Mouse (Mus musculus): ENCODE data around the gene Lbp.

Gene Lbp

DNA sequence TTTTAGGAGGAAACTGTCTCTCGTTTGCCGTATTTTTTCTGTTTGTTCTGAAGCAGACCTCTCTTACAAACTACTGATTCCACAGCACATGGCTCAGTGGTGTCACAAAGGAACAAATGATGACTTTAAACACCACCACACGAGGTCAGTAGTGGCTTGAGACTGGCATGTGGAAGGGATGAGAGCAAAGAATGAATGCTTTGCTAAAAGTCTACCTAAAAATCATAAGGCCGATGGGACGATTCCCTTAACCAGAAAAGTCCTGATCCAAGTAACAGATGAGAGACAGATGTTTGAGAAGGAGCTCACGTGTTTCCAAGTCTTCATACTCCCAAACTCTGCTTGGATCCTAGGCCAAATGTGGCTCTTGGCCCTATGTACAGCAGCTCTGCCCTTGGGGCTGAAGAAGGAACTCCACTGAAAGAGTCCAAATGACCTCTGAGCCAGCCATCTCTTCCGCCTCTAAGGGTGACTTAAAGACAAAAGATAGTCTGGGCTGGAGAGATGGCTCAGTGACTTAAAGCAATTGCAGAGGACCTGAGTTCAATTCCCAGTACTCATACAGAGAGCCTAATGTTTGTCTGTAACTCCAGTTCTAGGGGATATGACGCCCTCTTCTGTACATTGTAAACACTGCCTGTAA lies 55.5 kb downstream of the Lbp start:
- no peak for DNase-seq (ENCODE audit: low spot score in 2 of 2)

DNA sequence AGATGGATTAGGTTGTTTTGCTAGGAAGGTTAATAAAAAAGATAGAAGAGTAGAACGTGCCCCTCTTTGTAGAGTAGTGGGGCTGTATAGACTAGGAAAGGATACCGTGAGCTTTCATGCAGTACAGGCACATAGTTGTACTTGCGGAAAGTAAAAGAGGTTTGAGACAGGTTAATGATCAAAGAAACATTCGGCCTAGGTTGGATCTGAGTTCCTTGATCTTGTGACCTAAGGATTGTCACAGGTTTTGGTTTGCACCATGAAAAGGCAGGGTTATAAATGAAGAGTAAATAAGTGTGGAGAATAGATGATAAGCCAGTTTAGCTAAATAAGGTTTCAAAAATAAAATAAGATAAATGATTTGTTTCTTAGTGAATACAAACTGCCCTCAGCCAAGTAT lies 57.9 kb downstream of the Lbp start:
- no peak for DNase-seq (ENCODE audit: low spot score in 2 of 2)

DNA sequence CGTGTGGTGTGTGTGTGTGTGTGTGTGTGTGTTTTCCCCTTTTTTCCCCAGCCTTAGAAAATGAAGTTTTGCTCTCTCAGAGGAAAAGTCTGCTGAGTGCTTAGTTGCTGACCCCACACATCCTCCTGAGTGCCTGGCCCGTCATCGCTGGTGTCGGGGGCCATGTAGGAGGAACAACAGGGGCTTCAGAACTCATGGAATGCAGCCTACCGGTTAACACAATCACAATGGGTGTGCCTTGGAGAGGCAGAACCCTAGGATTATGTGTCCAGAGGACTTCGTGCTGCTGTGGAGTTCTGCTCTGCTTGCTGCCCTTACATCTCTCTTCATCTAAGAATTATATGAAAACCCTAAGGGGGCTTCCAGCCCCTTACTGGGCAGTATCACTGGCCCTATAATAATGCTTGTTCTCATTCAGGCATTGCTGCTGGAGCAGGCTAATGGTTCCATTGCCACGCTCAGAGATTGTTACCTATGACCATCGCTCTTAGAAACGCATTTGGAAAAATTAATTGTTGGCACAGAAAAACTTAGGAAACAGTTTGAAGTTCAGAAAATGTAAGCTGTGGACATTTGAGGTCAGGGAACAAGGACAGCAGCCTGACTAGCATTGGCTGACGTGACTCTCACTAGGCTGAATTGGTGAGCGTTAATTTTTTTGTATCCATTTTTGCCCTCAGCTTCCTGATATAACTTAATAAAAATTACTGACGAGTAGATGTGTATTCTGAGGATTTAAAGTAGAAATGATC lies 59.0 kb downstream of the Lbp start:
- DNase-seq (ENCODE audit: low spot score in 2 of 2) = no peak

DNA sequence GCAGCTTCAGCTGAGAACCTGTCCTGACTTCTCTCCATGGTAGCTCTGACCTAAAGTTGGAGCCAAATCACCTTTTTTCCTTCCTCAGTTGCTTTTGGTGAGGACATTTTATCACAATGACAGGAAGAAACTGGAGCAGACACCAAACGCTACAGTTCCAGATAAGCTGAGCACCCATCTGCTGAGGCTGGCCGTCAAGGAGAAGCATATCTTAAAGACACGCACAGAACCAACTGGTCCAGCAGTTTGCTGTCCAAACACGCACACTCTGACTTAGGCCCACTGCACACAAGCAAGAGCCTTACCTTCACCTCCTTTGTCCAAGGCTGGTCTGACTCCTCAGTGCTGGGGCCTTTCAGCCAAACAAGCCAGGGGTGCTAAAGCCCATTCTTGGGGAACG lies 61.4 kb downstream of the Lbp start:
- DNase-seq (ENCODE audit: low spot score in 2 of 2) = no peak

DNA sequence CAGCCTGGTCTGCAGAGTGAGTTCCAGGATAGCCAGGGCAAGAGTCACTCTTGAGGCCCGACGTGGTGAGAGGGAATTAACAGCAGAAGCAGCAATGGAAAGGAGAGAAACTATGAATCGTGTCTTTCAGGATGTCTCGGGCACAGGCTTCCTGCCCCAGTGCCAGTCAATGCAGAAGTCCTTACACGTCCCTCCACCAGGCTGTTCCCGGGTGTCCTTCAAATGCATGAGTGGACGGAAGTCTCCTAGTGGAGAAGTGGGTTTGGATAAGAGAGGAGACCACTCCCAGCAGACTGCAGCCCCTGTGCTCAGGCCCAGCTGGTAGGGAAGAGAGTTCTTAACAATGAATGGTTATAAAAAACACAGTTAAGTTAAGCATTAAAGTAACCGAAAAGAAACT lies 62.0 kb downstream of the Lbp start:
- no peak for DNase-seq (ENCODE audit: low spot score in 2 of 2)

DNA sequence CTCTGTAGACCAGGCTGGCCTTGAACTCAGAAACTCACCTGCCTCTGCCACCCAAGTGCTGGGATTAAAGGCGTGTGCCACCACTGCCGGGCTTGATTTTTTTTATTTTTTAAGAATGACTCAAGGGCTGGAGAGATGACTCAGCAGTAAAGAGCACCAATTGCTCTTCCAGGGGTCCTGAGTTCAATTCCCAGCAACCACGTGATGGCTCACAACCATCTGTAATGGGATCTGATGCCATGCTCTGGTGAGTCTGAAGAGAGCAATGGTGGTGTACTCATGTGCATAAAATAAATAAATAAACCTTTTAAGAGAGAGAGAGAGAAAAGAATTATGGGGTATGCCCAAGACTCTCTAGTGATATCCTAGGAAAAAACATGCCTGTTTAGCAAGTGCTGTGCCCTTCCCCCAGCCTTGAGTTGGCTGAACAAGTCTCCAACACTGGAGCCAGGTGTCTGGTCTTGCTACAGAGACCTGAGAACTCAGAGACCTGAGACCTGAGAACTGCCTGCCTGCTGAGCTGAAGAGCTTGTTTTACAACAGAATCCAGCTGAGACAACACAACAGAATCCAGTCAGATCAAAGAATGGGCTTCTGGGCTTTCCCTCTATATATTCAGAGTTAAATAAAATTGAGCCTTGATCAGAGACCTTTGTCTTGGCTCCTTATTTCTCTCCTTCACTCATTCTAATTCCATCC lies 63.3 kb downstream of the Lbp start:
- no peak for DNase-seq (ENCODE audit: low spot score in 2 of 2)

DNA sequence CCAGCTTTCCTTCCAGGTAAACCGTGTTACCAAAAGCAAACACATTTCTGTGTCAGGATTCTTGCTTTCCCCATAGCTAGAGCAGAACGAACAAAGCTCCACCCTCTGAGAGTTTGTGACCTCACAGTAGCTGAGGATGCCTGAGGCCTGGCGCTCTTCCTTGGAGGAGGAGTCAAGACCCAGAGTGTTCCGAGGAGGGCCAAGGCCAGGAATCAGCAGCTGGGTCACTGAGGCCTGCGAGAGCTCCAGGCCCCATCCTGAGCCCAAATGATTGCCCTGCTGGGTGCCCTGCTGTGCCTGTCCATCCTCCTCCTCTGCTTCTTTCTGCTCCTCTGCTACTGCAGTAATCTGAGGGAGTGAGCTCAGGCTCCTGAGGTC lies 63.9 kb downstream of the Lbp start:
- DNase-seq (ENCODE audit: low spot score in 2 of 2) = no peak

DNA sequence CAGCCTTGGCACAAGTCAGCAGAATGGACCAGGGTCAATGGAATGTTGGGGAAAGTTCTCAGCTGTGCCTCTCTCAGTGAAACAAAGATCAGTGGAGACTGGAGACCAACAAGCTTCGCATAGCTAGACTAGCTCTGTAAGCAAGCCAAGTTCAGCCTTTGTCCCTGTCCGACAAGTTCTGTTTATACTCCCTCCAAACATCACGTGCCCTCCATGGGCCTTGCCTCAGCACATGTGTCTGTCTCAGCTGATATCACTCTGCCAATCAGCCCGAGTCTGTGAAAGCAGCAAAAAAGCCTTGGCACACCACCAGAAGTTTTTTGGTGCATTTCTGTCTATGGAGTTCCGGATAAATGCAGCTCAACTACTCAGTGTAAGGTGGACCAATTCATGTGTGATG lies 66.8 kb downstream of the Lbp start:
- no peak for DNase-seq (ENCODE audit: low spot score in 2 of 2)

DNA sequence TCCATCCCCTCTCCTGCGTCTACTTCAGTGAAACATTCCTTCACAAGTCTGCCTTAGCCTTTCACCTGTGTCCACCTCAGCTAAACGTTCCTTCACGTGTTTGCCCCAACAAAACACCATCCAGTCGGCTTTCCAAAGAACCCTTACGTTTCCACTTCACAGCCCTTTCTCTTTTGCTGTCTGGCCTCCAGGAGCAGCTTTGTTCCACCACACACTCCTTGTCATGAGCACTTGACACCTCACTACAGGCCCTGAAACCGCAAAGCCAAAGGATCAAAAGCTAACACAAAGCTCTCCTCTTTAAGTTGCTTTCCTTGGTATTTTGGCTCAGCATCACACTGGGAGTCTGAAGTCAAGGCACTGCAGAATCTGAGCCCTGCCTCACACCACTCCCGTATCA lies 67.2 kb downstream of the Lbp start:
- no peak for DNase-seq (ENCODE audit: low spot score in 2 of 2)

DNA sequence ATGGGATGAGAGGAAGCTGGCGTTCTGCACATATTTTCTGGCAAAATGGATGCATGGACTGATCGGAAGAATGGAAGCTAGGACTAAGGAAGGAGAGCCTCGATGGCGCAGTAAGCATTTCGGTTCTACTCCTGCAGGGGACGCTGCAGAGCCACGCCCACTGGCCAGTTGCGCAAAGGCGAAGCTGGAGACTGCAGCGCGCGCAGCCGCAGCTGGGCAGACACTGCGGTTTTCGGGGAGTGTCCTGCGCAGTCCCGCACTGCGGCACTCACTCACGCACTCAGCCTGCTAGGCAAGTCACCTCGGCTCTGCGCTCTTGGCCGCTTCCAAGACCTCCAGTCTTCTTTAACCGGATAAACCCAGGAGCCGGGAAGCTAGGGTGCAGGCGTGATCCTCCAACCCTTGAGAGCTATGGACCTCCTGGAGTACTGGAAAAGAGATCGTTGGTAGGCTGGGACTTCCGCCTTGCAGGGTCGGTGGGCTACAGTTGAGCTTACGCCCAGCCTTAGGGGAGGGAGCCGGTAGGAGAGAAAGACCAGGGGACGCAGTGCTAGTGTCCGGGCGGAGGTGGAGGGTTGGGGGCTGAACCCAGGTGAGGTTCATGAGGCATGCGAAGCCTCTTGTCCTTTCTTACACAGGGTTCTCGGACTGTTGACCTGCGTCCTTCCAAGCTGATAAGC lies 69.3 kb downstream of the Lbp start, which contains the start of gene Snhg11:
TSS of gene Snhg11 (plus strand) at position 196 of the 680 bp plus-strand sequence.
- peak; percentile 87 to 88 for DNase-seq (ENCODE audit: low spot score in 2 of 2)

DNA sequence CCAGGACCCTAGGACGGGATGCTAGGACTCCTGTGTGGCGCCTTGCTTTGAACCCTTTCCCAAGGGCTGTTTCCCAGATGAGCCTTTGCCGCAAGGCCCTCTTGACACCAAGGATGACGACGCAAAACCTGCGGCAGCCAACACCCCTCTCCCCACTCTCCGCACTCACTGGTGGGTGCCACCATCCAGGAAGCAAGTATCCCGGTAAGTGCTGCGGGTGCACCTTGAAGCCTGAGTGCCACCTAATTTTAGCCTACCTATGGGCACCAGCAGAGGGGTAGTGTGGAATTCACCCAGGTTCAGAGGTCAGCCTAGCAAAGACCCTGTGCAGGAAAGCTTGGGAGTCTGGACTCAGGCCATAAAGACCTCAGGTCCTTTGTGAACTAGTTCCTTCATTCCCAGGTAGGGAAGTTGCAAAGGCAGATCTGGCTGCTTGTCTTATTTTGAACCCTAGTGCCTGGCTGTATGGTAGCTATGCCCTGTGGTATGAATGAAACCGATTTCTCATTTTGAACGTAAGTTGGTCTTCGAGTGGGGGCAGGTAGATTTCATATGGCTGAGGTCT lies 69.9 kb downstream of the Lbp start:
- no peak for DNase-seq (ENCODE audit: low spot score in 2 of 2)

DNA sequence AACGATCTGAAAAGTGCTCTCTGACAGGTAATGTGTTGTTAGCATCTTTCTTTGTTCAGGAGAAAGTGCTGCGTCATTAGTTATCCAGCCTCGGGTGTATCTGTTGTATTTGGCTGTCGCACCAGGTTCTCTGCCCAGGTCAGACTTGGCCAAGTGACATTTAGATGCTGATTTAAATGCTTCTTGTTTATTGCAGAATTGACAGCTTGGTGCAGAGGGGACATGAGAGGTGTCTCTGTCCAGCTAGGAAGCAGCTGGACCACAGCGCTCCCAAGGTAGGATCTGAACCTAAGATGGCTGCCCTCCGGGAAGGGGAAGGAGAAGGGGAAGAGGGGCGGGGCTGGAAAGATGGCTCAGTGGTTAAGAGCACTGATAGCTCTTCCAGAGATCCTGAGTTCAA lies 70.5 kb downstream of the Lbp start:
- peak; percentile 30 to 50 for DNase-seq (ENCODE audit: low spot score in 2 of 2)

DNA sequence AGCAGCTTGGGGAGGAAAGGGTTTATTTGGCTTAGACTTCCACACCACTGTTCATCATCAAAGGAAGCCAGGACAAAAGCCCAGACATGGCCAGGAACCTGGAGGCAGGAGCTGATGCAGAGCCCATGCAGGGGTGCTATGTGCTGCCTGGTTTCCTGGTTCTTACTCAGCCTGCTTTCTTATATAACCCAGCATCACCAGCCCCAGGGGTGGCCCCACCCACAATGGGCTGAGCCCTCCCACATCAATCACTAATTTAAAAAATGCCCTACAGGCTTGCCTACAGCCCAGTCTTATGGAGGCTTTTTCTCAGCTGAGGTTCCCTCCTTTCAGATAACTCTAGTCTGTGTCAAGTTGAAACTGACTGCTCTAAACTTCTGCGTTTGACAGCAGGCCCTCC lies 71.5 kb downstream of the Lbp start:
- peak in 1 of 2 experiments; percentile 43 for DNase-seq (ENCODE audit: low spot score in 2 of 2)

DNA sequence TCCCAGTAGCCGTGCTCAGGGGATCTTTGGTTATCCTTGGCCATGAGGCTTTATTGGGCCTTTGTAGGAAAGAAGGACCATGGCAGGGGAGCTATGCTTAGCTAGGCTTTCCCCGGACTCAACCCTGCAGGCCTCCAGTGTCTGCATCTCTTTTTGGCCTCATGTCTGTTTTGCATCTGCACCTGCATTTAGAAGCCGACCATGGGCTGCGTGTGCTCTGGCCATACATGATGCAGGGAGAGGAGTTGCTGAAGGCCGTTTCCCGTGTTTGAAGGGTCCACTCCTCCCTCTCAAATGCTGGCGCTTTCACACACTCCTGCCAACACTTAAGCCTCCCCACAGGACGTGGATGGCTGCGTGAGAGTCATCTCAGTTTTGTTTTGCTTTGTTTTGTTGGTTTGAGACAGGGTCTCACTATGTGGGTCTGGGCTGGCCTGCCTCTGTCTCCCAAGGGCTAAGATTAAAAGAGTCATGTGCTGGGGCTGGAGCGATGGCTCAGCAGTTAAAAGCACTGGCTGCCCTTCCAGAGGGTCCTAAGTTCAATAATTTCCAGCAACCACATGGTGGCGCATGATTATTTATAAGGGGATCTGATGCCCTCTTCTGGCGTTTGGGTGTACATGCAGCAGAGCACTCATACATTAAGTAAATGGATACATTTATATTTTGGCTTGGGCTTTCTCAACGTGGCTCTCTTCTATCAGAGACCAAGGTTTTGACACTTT lies 73.2 kb downstream of the Lbp start:
- DNase-seq (ENCODE audit: low spot score in 2 of 2) = peak in 1 of 2 experiments; percentile 44

Measured in right cerebral cortex, postnatal 36 days (tissue).